Mouse (Mus musculus): ENCODE measurements around the gene Rack1.

DNA sequence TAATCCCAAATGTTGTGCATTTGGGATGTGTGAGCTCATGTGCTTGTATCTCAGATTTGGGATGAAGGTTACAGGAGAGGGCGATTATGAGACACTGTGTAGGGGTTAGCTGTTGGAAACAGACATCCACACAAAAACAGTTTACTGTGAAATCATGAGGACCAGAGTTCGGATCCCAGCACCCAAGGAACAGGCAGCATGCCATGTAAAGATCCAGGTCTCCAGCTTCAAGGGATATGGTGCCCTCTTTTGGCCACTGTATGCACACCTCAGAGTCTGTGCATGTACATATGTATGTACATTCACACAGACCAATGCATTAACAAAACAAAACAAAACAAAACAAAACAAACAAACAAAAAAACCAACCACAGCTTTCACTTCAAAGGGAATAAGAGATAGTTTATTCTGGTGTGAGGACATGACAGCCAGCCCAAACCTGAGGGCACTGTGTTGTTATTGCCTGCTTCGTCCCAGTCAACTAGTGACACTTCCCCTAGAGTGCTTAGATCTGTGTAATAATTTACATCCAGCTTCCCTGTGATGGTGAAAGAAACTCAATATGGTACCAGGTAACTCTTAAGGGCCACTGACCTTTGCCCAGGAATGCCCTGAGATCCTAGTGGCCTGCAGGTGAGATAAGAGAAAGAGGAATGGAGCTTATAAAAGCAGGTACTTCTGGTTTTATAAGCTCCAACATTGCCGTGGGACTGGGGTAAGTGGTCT is 51.3 kb downstream of the Rack1 start:
- TF ChIP-seq GATA1 (IDR thresholded peaks at IDR 0.05; ENCODE audit: low read length), result no peak
- no peak for TF ChIP-seq TAL1 (IDR thresholded peaks at IDR 0.05; ENCODE audit: low read length)

Data from erythroblast, embryonic 14.5 days (primary cell).